Mouse (Mus musculus) myocyte (in vitro differentiated cells): Measurements from ENCODE around the gene Rsph9.

ENCODE experiments used
- CEBPB ChIP-seq: IDR thresholded peaks from 2 replicates; pipeline ENCODE4 v1.6.1; 2011; ENCODE audit warnings: mild to moderate bottlenecking, moderate library complexity; ENCODE audit not compliant: poor library complexity, insufficient read depth, severe bottlenecking
- MAX ChIP-seq: IDR thresholded peaks from one replicate; pipeline ENCODE4 v1.6.1; 2011; ENCODE audit warnings: low read depth, mild to moderate bottlenecking, control low read depth
- MYOD1 ChIP-seq, 3 experiments: IDR thresholded peaks; one replicate each; pipeline ENCODE4 v1.6.1; 2011; ENCODE audit warnings: control low read depth in 2 of 3, low read depth in 2 of 3, mild to moderate bottlenecking in 2 of 3, moderate library complexity in 1 of 3; ENCODE audit not compliant: insufficient read length in 2 of 3, control insufficient read depth in 1 of 3
- POLR2A ChIP-seq: IDR thresholded peaks from one replicate; pipeline ENCODE4 v1.6.1; 2011; ENCODE audit warnings: low read depth, mild to moderate bottlenecking, control low read depth, moderate library complexity; ENCODE audit not compliant: insufficient read length
- POLR2AphosphoS2 ChIP-seq: IDR thresholded peaks from one replicate; pipeline ENCODE4 v1.6.1; 2011; ENCODE audit warnings: low read depth, control low read depth; ENCODE audit not compliant: insufficient read length
- TCF12 ChIP-seq: IDR thresholded peaks from one replicate; pipeline ENCODE4 v1.6.1; 2011; ENCODE audit warnings: mild to moderate bottlenecking, control low read depth; ENCODE audit not compliant: poor library complexity, insufficient read depth, severe bottlenecking
- TCF3 ChIP-seq: IDR thresholded peaks from one replicate; pipeline ENCODE4 v1.6.1; 2011; ENCODE audit warnings: low read depth, control low read depth; ENCODE audit not compliant: insufficient read length
- USF1 ChIP-seq: IDR thresholded peaks from one replicate; pipeline ENCODE4 v1.6.1; 2011; ENCODE audit warnings: low read depth, mild to moderate bottlenecking, control low read depth, moderate library complexity

GRCm38 (mm10) chr17:46168768-46169167, 24.8 kb upstream of the Rsph9 start:
- TF ChIP-seq TCF12 (no peak), USF1 (no peak), POLR2AphosphoS2 (peak; percentile 64), MAX (no peak), POLR2A (no peak), CEBPB (no peak), MYOD1 (IDR thresholded peaks at IDR 0.05; ENCODE audit: control insufficient read depth in 1 of 3, insufficient read length in 2 of 3, low read depth in 2 of 3) (no peak), TCF3 (no peak)
